Mouse (Mus musculus) naive thymus-derived CD4-positive, alpha-beta T cell, adult 5 months (primary cell): ENCODE results near the gene Igf1r. TPM values are rescaled to one million over a fixed set of nuclear protein-coding genes. Genes with fewer than 3 reads are reported as not detected.

Experiments used
- polyA plus RNA-seq: library from polyadenylated mRNA; unstranded; fragments of 100-300 nt; shearing (Covaris generic); gene quantifications from one replicate; pipeline ENCODE4 v1.2.1, GENCODE M21; 2017

Igf1r gene
- 4.5 TPM for polyA plus RNA-seq

DNA sequence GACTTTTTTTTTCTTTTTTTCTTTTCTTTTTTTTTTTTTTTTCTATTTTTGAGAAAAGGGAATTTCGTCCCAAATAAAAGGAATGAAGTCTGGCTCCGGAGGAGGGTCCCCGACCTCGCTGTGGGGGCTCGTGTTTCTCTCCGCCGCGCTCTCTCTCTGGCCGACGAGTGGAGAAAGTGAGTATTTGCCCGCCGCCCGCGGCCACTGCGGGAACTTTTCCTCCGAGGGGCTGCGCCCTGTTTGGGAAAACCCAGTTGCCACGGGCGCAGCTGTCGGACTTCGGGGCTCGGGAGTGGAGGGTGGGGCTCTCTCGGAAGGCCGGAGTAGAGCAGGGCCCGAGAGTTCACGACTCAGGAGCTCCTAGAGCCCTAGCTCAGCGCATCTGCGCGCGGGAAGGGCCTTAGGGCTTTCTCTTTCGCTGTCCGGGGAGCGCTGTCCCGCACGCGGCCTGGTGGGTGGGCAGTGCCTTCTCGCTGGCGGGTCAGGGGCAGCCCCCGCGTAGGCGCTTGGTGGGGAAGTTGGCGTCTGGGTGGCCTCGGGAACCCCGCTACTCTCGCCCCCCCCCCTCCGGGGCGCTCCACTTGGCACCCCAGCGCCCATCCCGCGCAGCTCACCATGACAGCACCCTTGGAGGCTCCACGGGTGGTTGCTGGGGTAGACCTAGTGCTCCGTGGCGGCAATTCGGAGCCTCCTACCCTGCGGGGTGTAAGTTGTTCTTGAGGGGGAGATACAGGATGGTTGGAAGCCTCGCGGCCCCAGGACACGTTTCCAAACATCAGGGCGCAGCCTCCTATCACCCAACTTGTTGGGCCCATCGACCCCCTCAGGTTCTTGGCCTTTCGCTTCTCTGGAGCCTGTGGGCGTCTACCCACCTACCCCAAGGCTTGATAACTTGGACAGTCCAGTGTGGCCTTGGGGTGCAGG, at the start of gene Igf1r:
TSS of gene Igf1r (plus strand) at position 51 of the 924 bp plus-strand sequence.

DNA sequence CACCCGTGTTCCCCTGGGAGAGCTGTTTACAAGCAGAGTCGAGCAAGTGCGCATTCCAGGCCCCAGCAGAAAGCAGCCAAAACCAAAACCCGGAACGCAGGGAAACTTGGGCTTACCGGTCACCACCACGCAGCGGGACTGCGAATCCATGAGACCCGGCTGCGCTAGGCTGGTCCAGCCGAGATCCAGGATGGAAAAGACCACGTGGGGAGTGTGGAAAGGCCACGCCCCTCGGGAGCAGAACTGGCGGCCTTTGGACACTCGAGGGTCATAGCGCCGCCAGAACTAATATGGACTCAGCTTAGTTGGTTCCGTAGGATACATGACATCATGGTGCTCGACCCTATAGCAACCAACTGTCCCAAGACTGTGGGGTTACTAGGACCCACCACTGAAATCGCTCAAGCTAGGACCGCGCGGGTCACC, 311.4 kb downstream of the Igf1r start, which contains the start of gene Pgpep1l:
TSS of gene Pgpep1l (minus strand) at position 206 of the 426 bp plus-strand sequence.

DNA sequence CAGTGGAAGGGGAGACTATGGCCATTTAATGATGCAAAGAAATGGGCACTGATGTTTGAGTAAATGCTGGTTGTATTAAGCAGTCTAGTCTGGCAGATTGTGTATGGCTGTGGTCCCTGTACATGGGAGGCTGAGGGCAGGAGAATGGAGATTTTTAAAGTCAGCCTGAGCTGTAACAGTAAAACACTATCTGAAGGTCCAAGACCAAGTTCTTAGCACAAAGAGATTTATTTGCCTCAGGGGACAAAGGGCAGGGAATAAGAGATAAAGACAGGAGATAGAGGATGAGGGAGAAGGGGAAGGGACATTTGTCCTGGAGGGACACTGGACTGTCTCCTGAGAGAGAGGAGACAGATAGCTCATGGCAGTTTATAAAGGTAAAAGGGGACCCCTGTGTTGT, 320.9 kb downstream of the Igf1r start, which contains the start of gene Fam169b:
TSS of gene Fam169b (plus strand) at position 325 of the 400 bp plus-strand sequence.

Other genes with a start within 250 kb of the Igf1r start
- not detected for gene Synm, start 193.1 kb upstream of the Igf1r start, polyA plus RNA-seq